Mouse (Mus musculus) embryonic facial prominence, embryonic 12.5 days (tissue): Measurements from ENCODE around the gene Ltbr. TPM values are rescaled to one million over a fixed set of nuclear protein-coding genes. Genes with fewer than 3 reads are reported as not detected.

ENCODE experiments used
- ATAC-seq: fragments of 200-750 bp; cut with Nextera tagmentation; 2 replicates; pipeline ENCODE4 v1.8.0; 2017; ENCODE audit not compliant: insufficient number of reproducible peaks, insufficient read depth, low FRiP score, low TSS enrichment
- H3K27ac ChIP-seq: fragments of 300-500 bp; sonication (generic); 2 replicates; pipeline ENCODE4 v1.5.1; 2016; ENCODE audit warnings: mild to moderate bottlenecking
- H3K27me3 ChIP-seq: fragments of 300-500 bp; sonication (generic); 2 replicates; pipeline ENCODE4 v1.6.1; 2016; ENCODE audit warnings: mild to moderate bottlenecking, moderate library complexity
- H3K36me3 ChIP-seq: fragments of 300-500 bp; sonication (generic); 2 replicates; pipeline ENCODE4 v1.6.1; 2016; ENCODE audit warnings: mild to moderate bottlenecking
- H3K4me1 ChIP-seq: fragments of 300-500 bp; sonication (generic); 2 replicates; pipeline ENCODE4 v1.6.1; 2016
- H3K4me2 ChIP-seq: fragments of 300-500 bp; sonication (generic); replicated peaks from 2 replicates; pipeline ENCODE4 v1.6.1; 2016; ENCODE audit warnings: mild to moderate bottlenecking, moderate library complexity
- H3K4me3 ChIP-seq: fragments of 300-500 bp; sonication (generic); 2 replicates; pipeline ENCODE4 v1.5.1; 2016; ENCODE audit warnings: mild to moderate bottlenecking
- H3K9ac ChIP-seq: fragments of 300-500 bp; sonication (generic); 2 replicates; pipeline ENCODE4 v1.6.1; 2016; ENCODE audit warnings: mild to moderate bottlenecking, moderate library complexity
- H3K9me3 ChIP-seq: fragments of 300-500 bp; sonication (generic); 2 replicates; pipeline ENCODE4 v1.6.1; 2016; ENCODE audit warnings: mild to moderate bottlenecking, moderate library complexity
- WGBS: fragments of 180-500 bp; shearing (Covaris S2); methylation state at CpG from one replicate; pipeline ENCODE4 v1.1.7; 2016; 5-methylcytosine and 5-hydroxymethylcytosine counted together
- polyA plus RNA-seq: library from polyadenylated mRNA; unstranded; fragments of >200 nt; fragmentation: Nextera tagmentation; extraction: Ambion mirVana; gene quantifications from 2 replicates; pipeline ENCODE4 v1.2.1, GENCODE M21; 2016

Gene Ltbr
- polyA plus RNA-seq, 1 experiment from 2014 or later = 27.2 TPM

DNA sequence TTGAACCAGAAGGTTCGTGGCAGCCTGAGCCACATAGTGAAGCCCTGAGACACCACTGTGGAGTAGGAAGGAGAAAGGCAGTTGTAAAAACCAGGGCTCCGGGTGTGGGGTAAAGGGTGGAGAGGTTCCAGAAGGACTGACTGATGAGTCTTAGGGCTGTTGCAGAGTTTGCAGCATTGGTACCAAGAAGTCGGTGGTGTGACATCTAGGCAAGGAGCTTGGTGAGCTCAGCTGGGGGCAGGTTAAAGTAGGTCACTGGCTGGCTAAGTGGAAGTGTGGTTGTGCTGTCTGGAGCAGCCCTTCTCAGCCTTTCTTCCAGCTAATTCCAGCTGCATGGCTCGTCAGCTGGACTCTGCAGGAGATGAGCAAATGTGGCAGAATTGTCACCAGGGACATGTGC is 39.1 kb upstream of the Ltbr start:
- Histone ChIP-seq H3K4me1 (peaks cover 58% of the 10 kb centered on the region), H3K27ac (no peak overlapping the region), H3K4me2 (no peak overlapping the region), H3K36me3 (peaks cover 7% of the 10 kb centered on the region), H3K27me3 (no peaks in the 10 kb centered on the region), H3K9me3 (no peaks in the 10 kb centered on the region), H3K9ac (no peak overlapping the region), H3K4me3 (no peak overlapping the region)
- no peak for ATAC-seq
- 54% methylated on average over 4 of the region's 4 CpGs for WGBS

DNA sequence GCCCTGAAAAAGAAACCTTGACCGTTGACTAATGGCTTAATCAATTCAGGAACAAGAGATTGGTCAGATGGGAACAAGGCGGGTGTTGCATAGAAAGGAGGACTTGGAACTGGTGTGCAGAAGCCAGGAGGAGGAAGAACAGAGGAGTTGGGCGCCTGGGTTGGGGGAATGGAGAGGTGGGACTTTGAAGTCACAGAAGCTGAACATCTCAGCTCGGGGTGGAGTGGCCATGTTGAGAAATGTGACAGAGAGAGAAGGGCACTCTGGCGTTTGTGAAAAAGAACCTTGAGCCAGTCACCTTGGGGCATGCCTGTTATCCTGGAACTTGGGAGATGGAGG is 38.3 kb upstream of the Ltbr start:
- Histone ChIP-seq H3K9me3 (no peaks in the 10 kb centered on the region), H3K27ac (no peak overlapping the region), H3K4me2 (no peak overlapping the region; the same call in 1 of the 2 replicates), H3K4me1 (peaks cover 58% of the 10 kb centered on the region), H3K4me3 (no peak overlapping the region), H3K27me3 (no peaks in the 10 kb centered on the region), H3K36me3 (no peaks in the 10 kb centered on the region), H3K9ac (no peak overlapping the region)
- no peak for ATAC-seq
- WGBS = 59% methylated on average over 5 of the region's 5 CpGs

DNA sequence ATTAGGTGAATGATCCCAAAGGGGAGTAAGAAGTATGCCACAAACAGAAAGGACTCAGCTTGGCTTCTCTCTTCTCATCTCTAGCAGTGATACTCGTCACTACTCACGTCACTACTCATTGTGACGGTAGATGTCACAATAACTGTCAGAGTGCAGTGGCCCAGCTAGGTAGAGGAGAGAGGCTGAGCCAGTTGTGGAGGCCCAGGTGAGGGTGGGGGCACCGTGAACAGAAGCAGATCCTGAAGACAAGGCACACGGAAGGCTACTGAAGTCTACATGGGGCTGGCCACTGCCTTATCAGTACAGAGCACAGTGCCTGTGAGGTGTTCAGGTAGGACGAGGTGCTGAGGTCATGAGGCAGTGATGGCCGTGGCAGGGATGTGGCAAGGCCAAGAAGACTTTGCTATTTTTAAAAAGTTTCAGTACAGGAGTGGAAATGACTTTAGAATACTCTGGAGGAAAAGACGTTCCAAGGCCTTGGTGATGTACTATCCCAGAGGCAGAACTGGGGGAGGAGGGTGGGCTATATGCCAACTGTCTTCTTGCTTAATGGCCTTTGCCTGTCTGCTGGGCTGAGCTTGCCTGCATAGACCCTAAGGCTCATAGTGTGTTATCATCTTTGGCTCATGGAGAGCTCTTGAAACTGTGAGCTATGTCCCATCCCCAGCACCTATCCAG is 37.8 kb upstream of the Ltbr start:
- Histone ChIP-seq H3K9ac (no peak overlapping the region), H3K9me3 (no peaks in the 10 kb centered on the region), H3K4me1 (peaks cover 55% of the 10 kb centered on the region), H3K4me2 (peak overlapping the region; percentile 87), H3K36me3 (no peaks in the 10 kb centered on the region), H3K4me3 (peak overlapping the region; percentile 78; the same call in 1 of the 2 replicates), H3K27ac (no peak overlapping the region), H3K27me3 (no peaks in the 10 kb centered on the region)
- 76% methylated on average over 8 of the region's 8 CpGs for WGBS
- no peak for ATAC-seq

DNA sequence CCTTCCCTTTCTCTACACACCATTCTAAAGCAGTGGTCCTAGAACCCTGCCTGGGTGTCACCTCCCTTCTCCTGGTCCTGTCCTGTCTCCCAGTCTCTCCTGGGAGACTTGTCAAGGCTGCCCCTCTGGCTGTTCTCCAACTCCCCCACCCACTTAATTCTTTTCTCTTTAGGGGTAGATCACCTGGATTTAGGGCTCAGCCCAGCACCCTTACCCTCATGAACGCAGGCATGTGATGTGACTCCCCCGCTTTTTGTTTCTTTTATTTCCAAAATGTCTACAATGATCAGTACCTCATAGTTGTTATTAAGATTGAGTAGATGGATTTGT is 37.3 kb upstream of the Ltbr start:
- H3K9ac ChIP-seq = peak overlapping the region; percentile 83
- H3K27ac ChIP-seq = peak overlapping the region; percentile 88; the same call in 1 of the 2 replicates
- H3K36me3 ChIP-seq = no peaks in the 10 kb centered on the region

DNA sequence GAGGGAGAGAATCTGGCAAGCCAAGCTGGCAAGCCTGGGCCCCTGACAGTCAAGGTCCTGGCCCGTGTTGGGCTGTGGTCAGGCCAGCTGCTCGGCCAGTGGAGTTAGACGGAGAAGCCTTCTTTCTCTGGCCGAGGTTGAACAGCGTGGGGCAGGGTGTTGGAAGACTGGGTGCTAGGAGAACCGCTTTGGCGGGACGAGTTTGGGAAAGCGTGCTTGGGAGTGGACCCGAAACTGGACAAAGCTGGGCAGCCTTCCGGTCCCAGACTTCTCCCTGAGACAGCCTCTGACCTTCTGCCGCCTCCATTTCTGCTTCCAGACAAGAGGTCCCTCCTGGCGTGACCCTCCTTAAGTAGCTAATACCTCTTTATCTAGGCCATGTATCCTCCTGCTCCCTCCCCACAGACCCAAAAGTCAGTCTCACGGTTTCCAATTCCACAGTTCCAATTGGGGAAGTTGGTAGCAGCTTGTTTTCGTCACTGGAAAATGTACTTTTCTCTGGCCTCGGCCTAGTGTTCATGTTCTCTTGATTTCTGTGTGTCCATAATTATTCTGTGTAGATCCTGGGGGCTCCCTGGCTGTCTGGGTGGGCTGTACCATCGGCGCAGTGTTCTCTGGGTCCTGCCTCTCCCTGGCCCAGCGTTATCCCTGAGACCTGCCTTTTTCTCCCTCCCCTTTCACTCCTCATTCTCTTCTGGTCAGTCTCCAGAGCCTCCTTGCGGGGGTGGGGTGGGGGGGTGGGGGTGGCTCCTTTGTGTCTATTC is 36.7 kb upstream of the Ltbr start:
- Histone ChIP-seq H3K27me3 (no peaks in the 10 kb centered on the region), H3K9ac (peak overlapping the region; percentile 83), H3K9me3 (no peaks in the 10 kb centered on the region), H3K4me1 (peaks cover 44% of the 10 kb centered on the region), H3K27ac (peak overlapping the region; percentile 88), H3K4me2 (peak overlapping the region; percentile 87), H3K4me3 (peak overlapping the region; percentile 78), H3K36me3 (no peaks in the 10 kb centered on the region)
- ATAC-seq = peak; percentile 29; the same call in 1 of the 2 replicates
- WGBS = 1% methylated on average over 20 of the region's 20 CpGs

More for the DNA sequence above, 37.3 kb upstream of the Ltbr start:
- Histone ChIP-seq H3K27me3 (no peaks in the 10 kb centered on the region), H3K4me3 (peak overlapping the region; percentile 78), H3K4me1 (peaks cover 50% of the 10 kb centered on the region), H3K9me3 (no peaks in the 10 kb centered on the region), H3K4me2 (peak overlapping the region; percentile 87)
- WGBS = 80% methylated on average over 2 of the region's 2 CpGs
- no peak for ATAC-seq

DNA sequence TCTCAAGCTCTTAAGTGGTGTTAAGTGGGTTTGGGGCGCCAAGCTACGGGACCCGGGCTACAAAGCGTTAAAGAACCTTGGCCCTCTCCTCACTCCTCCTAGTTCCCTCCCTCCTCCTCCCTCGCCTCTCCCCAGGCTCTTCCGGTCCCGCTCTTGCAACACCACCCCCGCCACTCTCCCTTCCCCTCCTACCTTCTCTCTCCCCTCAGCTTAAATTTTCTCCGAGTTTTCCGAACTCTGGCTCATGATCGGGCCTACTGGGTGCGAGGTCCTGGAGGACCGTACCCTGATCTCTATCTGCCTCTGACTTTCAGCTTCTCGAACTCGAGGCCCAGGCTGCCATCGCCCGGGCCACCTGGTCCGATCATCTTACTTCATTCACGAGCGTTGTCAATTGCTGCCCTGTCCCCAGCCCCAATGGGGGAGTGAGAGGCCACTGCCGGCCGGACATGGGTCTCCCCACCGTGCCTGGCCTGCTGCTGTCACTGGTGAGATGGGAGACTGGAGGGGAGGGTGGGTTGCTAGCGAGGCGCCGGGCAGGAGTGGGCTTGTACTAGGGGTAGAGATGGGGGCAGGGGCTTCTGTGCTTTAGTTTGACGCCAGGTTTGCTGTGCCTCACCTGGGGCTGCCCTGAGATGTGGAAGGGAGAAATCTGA is 36.0 kb upstream of the Ltbr start:
- peak overlapping the region; percentile 78 for H3K4me3 ChIP-seq
- ATAC-seq = peak; percentile 85
- peak overlapping the region; percentile 87 for H3K4me2 ChIP-seq
- H3K27ac ChIP-seq = peak overlapping the region; percentile 88
- peaks cover 37% of the 10 kb centered on the region for H3K4me1 ChIP-seq
- peak overlapping the region; percentile 83 for H3K9ac ChIP-seq
- no peaks in the 10 kb centered on the region for H3K9me3 ChIP-seq
- no peaks in the 10 kb centered on the region for H3K36me3 ChIP-seq
- under 1% methylated on average over 25 of the region's 27 CpGs for WGBS
- H3K27me3 ChIP-seq = no peaks in the 10 kb centered on the region

DNA sequence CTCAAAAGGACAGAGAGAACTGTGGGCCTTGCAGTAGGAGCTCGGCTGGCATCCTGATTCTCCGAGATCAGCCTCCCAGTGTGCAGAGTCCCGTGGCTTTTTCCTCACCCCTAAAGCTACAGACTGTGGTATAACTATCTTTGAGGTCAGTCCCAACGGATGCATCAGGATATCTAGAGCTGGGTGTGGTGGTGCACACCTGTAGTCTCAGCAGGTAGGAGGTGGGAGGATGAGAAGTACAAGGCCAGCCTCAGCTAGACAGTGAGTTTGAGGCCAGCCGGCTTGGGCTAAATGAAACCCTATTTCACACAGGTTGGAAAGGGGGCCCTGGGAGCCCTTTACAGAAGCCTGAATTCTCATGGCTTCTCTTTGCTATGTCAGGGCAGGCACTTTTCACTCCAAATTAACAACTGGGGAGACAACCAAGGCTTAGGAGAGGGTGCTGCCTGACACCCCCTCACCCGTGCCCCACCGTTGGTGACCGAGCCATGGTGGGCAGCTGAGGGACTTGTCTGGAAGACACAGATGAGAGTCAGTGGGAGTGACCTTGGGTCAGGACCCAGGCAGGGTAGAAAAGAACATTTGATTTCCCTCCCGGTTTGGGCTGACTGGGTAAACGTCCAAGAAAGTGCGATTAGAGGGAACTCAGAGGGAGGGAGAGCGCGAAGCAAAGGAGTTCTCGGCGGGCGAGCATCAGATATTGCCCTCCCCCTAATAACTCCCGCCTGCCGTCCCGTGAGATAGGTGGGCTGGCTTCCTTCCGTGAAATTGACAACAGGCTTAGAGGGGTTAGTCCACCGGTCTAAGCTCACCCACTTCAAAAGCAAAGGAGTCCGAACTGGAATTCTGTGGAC is 35.3 kb upstream of the Ltbr start, which contains the start of gene Tnfrsf1a:
Tnfrsf1a (plus strand) TSS at position 642 of the 854 bp plus-strand sequence.
- Histone ChIP-seq H3K27me3 (no peaks in the 10 kb centered on the region), H3K4me2 (peak within 1 kb of the TSS; percentile 87), H3K4me1 (peaks cover 30% of the 10 kb centered on the region), H3K9ac (peak within 1 kb of the TSS; percentile 83), H3K36me3 (no peaks in the 10 kb centered on the region), H3K27ac (peak within 1 kb of the TSS; percentile 88), H3K4me3 (peak within 1 kb of the TSS; percentile 78), H3K9me3 (no peaks in the 10 kb centered on the region)
- 5% methylated on average over 22 of the region's 22 CpGs for WGBS
- ATAC-seq = no peak

DNA sequence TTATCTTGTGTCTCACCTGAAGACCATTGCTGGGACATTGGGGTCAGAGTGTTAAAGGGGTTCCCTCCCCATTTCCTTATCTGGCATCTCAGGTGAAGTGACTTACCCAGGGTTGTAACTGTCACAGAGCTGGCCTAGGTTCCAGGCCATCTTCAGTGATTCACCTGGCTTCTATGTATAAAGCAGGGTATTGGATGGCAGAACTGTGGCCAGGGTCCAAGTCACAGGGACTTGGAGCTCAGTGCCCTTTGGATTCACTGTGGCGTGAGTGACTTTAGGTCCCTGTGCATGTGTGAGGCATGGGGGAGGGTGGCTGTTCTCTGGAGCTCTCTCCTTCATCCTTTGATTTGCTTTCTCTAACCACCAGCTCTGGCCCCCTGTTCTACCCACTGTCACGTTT is 32.3 kb upstream of the Ltbr start:
- no peak overlapping the region for H3K4me2 ChIP-seq
- H3K36me3 ChIP-seq = no peaks in the 10 kb centered on the region
- no peak overlapping the region for H3K27ac ChIP-seq
- no peak overlapping the region for H3K4me3 ChIP-seq
- H3K27me3 ChIP-seq = no peaks in the 10 kb centered on the region
- ATAC-seq = no peak
- H3K9ac ChIP-seq = no peak overlapping the region
- peaks cover 26% of the 10 kb centered on the region for H3K4me1 ChIP-seq
- H3K9me3 ChIP-seq = no peaks in the 10 kb centered on the region
- WGBS = 59% methylated on average over 2 of the region's 2 CpGs

DNA sequence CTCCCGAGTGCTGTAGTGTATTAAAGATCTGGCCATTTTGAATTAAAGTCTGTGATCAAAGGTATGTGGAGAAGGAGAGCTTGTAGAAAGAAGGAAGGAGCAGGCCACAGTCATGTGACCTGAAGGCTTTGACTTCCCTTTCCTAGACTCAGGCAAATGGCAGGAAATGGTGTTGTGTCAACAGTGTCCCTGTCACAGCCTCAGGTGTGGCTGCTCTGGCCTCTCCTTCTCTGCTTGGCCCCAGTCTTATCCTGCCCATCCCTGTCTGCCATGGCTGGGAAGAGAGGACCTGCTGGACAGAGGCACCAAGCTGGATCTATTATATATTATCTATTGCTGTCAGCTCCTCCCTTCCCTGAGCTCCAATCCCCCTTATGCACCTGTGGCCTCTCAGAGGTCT is 31.9 kb upstream of the Ltbr start:
- Histone ChIP-seq H3K9me3 (no peaks in the 10 kb centered on the region), H3K9ac (no peak overlapping the region), H3K4me3 (no peak overlapping the region), H3K4me1 (peaks cover 26% of the 10 kb centered on the region), H3K27me3 (no peaks in the 10 kb centered on the region), H3K27ac (no peak overlapping the region), H3K4me2 (no peak overlapping the region), H3K36me3 (no peaks in the 10 kb centered on the region)
- WGBS = 63% methylated on average over 1 of the region's 1 CpGs
- ATAC-seq = no peak

DNA sequence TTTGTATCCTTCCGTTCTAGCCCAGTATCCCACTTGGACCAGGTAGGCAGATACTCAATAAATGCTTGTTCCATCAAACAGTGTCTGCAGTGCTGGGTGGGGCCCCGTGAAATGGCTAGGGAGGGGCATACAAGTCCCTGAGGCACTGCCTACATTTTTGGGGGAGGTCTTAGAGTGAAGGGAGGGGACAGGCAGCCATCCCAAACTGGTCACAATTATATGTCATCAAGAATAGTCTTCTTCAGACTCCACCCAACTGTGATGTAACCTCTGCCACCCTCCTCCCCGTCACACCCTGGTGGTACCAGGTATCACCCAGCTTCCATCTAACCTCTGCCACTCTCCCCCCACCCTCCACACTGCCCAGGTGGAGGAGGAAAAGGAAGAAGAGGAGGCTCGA is 31.2 kb upstream of the Ltbr start:
- Histone ChIP-seq H3K4me1 (peaks cover 33% of the 10 kb centered on the region), H3K27ac (no peak overlapping the region), H3K4me3 (no peak overlapping the region), H3K36me3 (no peaks in the 10 kb centered on the region), H3K4me2 (no peak overlapping the region), H3K27me3 (no peaks in the 10 kb centered on the region), H3K9ac (no peak overlapping the region), H3K9me3 (no peaks in the 10 kb centered on the region)
- ATAC-seq = no peak
- 58% methylated on average over 4 of the region's 4 CpGs for WGBS

DNA sequence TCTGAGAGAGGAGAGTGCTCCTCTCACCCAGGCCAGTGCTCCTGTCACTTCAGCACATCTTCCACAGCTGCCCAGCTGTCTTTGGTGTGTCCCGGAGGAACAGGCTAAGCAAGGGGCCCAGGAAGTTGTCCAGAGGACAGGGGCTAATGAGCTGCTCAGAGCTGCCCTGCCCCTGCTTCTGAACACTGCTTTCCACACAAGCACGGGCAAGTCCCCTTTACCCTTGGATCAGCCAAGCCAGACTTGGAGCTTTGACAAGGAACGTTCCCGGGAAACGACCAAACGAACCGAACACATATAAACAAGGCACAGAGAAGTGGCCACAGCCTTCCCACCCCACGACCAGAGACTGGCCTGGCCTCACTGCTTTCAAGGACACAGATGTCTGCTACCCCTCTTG is 30.4 kb upstream of the Ltbr start:
- Histone ChIP-seq H3K27me3 (no peaks in the 10 kb centered on the region), H3K36me3 (no peaks in the 10 kb centered on the region), H3K4me1 (peaks cover 31% of the 10 kb centered on the region), H3K4me2 (no peak overlapping the region), H3K4me3 (no peak overlapping the region), H3K9me3 (no peaks in the 10 kb centered on the region), H3K9ac (no peak overlapping the region), H3K27ac (no peak overlapping the region)
- ATAC-seq = no peak
- 30% methylated on average over 8 of the region's 8 CpGs for WGBS
